Mouse (Mus musculus) heart, embryonic 13.5 days (tissue): ENCODE results near the gene Slc10a6. TPM values are rescaled to one million over a fixed set of nuclear protein-coding genes. Genes with fewer than 3 reads are reported as not detected.

Source experiments
- ATAC-seq: fragments of 200-750 bp; cut with Nextera tagmentation; 2 replicates; pipeline ENCODE4 v1.8.0; 2017; ENCODE audit warnings: moderate TSS enrichment; ENCODE audit not compliant: insufficient number of reproducible peaks, low FRiP score, low TSS enrichment; ENCODE audit errors: extremely low read depth
- H3K27ac ChIP-seq: fragments of 300-500 bp; sonication (generic); replicated peaks from 2 replicates; pipeline ENCODE4 v1.5.1; 2015; ENCODE audit warnings: moderate library complexity, mild to moderate bottlenecking, inconsistent platforms
- H3K27me3 ChIP-seq: fragments of 300-500 bp; sonication (generic); replicated peaks from 2 replicates; pipeline ENCODE4 v1.6.1; 2015; ENCODE audit warnings: mild to moderate bottlenecking, inconsistent platforms
- H3K36me3 ChIP-seq: fragments of 300-500 bp; sonication (generic); 2 replicates; pipeline ENCODE4 v1.6.1; 2015; ENCODE audit warnings: mild to moderate bottlenecking, inconsistent platforms
- H3K4me1 ChIP-seq: fragments of 300-500 bp; sonication (generic); 2 replicates; pipeline ENCODE4 v1.6.1; 2015; ENCODE audit warnings: inconsistent platforms
- H3K4me2 ChIP-seq: fragments of 300-500 bp; sonication (generic); 2 replicates; pipeline ENCODE4 v1.6.1; 2015; ENCODE audit warnings: inconsistent platforms, mild to moderate bottlenecking, moderate library complexity
- H3K4me3 ChIP-seq: fragments of 300-500 bp; sonication (generic); 2 replicates; pipeline ENCODE4 v1.5.1; 2015; ENCODE audit warnings: moderate library complexity, mild to moderate bottlenecking, inconsistent platforms
- H3K9ac ChIP-seq: fragments of 300-500 bp; sonication (generic); 2 replicates; pipeline ENCODE4 v1.6.1; 2015; ENCODE audit warnings: inconsistent platforms, mild to moderate bottlenecking, moderate library complexity
- H3K9me3 ChIP-seq: fragments of 300-500 bp; sonication (generic); 2 replicates; pipeline ENCODE4 v1.6.1; 2016; ENCODE audit warnings: inconsistent platforms
- WGBS: fragments of 180-500 bp; shearing (Covaris S2); methylation state at CpG from one replicate; pipeline ENCODE4 v1.1.7; 2015; ENCODE audit warnings: mixed read lengths; 5-methylcytosine and 5-hydroxymethylcytosine counted together
- polyA plus RNA-seq: library from polyadenylated mRNA; unstranded; fragments of >200 nt; fragmentation: Nextera tagmentation; extraction: Ambion mirVana; gene quantifications from 2 replicates; pipeline ENCODE4 v1.2.1, GENCODE M21; 2015

Slc10a6 gene
- polyA plus RNA-seq = 0.49 and 0.57 TPM in 2 replicates

DNA sequence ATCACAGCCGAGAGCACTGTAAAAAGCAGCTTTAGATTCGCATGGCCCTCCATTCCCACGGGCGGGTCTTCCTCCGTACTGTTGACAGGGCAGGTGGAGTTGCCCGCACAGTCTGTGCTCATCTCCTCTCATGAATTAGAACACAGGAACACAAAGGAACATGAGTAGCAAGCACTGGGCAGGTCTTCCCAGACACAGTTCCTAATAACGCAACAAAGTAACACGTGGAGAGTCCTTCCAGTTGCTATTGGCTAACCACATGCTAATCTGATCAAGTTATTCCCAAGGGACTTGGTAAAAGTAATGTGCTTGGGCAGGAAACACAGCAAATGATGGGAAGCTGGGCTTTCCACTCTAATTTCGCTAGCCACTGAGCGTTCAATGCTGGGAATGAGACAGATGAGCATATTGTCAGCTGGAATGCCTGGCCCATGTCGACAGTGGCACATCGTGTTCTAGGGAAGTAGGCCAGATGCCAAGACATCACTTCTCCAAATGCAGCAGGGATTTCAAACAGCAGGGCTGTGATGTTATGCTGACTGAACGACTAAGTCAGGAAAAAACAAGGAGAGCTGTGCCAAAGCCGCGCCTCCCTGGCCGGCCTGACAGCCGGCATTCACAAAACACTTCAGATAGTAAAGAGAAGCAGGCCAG, at the start of gene Slc10a6:
Gene Slc10a6, minus strand, starts transcription at position 293 of the 654 bp plus-strand sequence.
- Histone ChIP-seq H3K9me3 (no peaks in the 10 kb centered on the region), H3K4me3 (no peak within 1 kb of the TSS), H3K27ac (peak within 1 kb of the TSS; percentile 79), H3K9ac (no peak within 1 kb of the TSS; the same call in 1 of the 2 replicates), H3K27me3 (no peaks in the 10 kb centered on the region), H3K4me2 (peak within 1 kb of the TSS; percentile 48), H3K4me1 (peaks cover 39% of the 10 kb centered on the region), H3K36me3 (no peaks in the 10 kb centered on the region)
- ATAC-seq = peak; percentile 71; the same call in 1 of the 2 replicates
- 31% methylated on average over 17 of the region's 17 CpGs for WGBS

DNA sequence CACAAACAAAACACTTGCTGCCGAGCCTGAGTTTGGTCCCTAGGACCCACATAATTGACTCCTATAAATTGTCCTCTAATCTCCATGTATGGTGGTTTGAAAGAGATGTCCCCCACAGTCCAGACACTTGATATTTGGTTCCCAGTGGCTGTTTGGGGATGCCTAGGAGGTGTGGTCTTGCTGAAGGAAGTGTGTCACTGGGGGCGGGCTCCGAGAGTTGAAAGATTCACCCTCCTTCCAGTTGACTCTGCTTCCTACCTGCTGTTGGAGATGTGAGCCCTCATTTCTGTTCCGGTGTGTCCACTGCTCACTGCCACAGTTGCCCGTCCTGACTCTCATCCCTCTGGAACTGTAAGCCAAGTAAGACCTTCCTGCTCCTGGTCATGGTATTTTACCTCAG, 49.8 kb upstream of the Slc10a6 start:
- H3K9me3 ChIP-seq = no peaks in the 10 kb centered on the region
- no peak overlapping the region for H3K4me2 ChIP-seq
- no peak overlapping the region for H3K27ac ChIP-seq
- no peaks in the 10 kb centered on the region for H3K4me1 ChIP-seq
- WGBS = 81% methylated on average over 5 of the region's 5 CpGs
- H3K36me3 ChIP-seq = no peaks in the 10 kb centered on the region
- ATAC-seq = no peak
- no peak overlapping the region for H3K9ac ChIP-seq
- H3K4me3 ChIP-seq = no peak overlapping the region
- peaks cover 3% of the 10 kb centered on the region for H3K27me3 ChIP-seq

- Histone ChIP-seq H3K9me3 (no peaks in the 10 kb centered on the region), H3K27me3 (no peaks in the 10 kb centered on the region), H3K4me3 (no peak overlapping the region), H3K9ac (no peak overlapping the region), H3K36me3 (no peaks in the 10 kb centered on the region), H3K4me1 (no peaks in the 10 kb centered on the region), H3K27ac (no peak overlapping the region), H3K4me2 (no peak overlapping the region)
- ATAC-seq = no peak
- WGBS = 69% methylated on average over 6 of the region's 6 CpGs
Measured at GRCm38 (mm10) chr5:103677894-103678293, 48.7 kb upstream of the Slc10a6 start.

GRCm38 (mm10) chr5:103676289-103676881, 47.2 kb upstream of the Slc10a6 start:
- 81% methylated on average over 6 of the region's 6 CpGs for WGBS
- Histone ChIP-seq H3K27ac (no peak overlapping the region), H3K9ac (no peak overlapping the region), H3K4me2 (no peak overlapping the region), H3K4me1 (peaks cover 3% of the 10 kb centered on the region; the same call in 1 of the 2 replicates), H3K36me3 (no peaks in the 10 kb centered on the region), H3K9me3 (no peaks in the 10 kb centered on the region), H3K27me3 (no peaks in the 10 kb centered on the region), H3K4me3 (no peak overlapping the region)
- ATAC-seq = no peak

GRCm38 (mm10) chr5:103674482-103674881, 45.3 kb upstream of the Slc10a6 start:
- Histone ChIP-seq H3K9me3 (no peaks in the 10 kb centered on the region), H3K4me2 (no peak overlapping the region), H3K27me3 (no peaks in the 10 kb centered on the region), H3K9ac (no peak overlapping the region), H3K36me3 (no peaks in the 10 kb centered on the region), H3K27ac (no peak overlapping the region), H3K4me1 (peaks cover 7% of the 10 kb centered on the region; the same call in 1 of the 2 replicates), H3K4me3 (no peak overlapping the region)
- WGBS = 64% methylated on average over 6 of the region's 6 CpGs
- ATAC-seq = no peak

- no peaks in the 10 kb centered on the region for H3K9me3 ChIP-seq
- H3K4me1 ChIP-seq = peaks cover 7% of the 10 kb centered on the region; the same call in 1 of the 2 replicates
- H3K4me3 ChIP-seq = no peak overlapping the region
- no peak overlapping the region for H3K4me2 ChIP-seq
- 74% methylated on average over 4 of the region's 4 CpGs for WGBS
- H3K9ac ChIP-seq = no peak overlapping the region
- no peaks in the 10 kb centered on the region for H3K36me3 ChIP-seq
- no peak for ATAC-seq
- no peak overlapping the region for H3K27ac ChIP-seq
- no peaks in the 10 kb centered on the region for H3K27me3 ChIP-seq
Measured at GRCm38 (mm10) chr5:103673611-103674010, 44.4 kb upstream of the Slc10a6 start.

DNA sequence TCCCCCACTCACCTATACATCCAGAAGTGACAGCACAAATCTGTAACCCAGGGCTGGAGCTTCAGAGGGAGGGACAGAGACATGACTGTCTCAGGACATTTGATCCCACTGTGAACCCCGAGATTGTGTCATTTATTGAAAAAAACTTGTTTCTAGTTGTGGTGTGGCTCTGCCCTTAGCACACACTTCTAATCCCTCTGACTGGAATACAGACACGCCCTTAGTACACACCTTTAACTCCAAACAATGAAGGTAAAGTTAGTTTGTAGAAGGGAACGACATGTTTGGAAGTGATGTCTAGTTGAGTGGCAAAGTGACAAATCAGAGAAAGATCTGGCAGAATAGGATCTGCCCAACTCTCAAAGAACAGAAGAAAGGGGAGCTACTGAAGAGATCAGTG, 42.7 kb upstream of the Slc10a6 start:
- WGBS = 73% methylated on average over 3 of the region's 3 CpGs
- no peaks in the 10 kb centered on the region for H3K36me3 ChIP-seq
- no peaks in the 10 kb centered on the region for H3K27me3 ChIP-seq
- H3K9me3 ChIP-seq = no peaks in the 10 kb centered on the region
- no peak overlapping the region for H3K9ac ChIP-seq
- no peak for ATAC-seq
- H3K4me3 ChIP-seq = no peak overlapping the region
- peaks cover 7% of the 10 kb centered on the region; the same call in 1 of the 2 replicates for H3K4me1 ChIP-seq
- no peak overlapping the region for H3K4me2 ChIP-seq
- H3K27ac ChIP-seq = no peak overlapping the region

DNA sequence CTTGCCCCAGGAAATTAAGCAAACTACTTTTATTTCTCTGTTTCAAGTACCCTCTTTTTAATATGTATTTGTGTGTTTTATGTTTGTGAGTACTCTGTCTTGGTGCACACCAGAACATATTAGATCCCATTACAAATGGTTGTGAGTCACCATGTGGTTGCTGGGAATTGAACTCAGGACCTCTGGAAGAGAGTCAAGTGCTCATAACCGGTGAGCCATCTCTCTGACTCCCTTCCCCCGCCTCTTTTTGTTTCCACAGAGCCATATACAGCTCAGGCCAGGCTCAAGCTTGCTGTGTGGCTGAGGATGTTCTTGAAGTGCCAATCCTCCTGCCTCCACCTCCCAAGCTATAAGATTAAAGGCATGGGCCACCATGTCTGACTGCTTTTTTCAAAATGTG, 36.7 kb upstream of the Slc10a6 start:
- H3K9ac ChIP-seq = no peak overlapping the region
- ATAC-seq = no peak
- H3K4me1 ChIP-seq = no peaks in the 10 kb centered on the region
- no peak overlapping the region for H3K4me2 ChIP-seq
- H3K36me3 ChIP-seq = no peaks in the 10 kb centered on the region
- H3K4me3 ChIP-seq = no peak overlapping the region
- no peaks in the 10 kb centered on the region for H3K9me3 ChIP-seq
- H3K27ac ChIP-seq = no peak overlapping the region
- no peaks in the 10 kb centered on the region for H3K27me3 ChIP-seq
- WGBS = 75% methylated on average over 2 of the region's 2 CpGs

GRCm38 (mm10) chr5:103664932-103665331, 35.7 kb upstream of the Slc10a6 start:
- Histone ChIP-seq H3K4me2 (no peak overlapping the region), H3K4me1 (no peaks in the 10 kb centered on the region), H3K4me3 (no peak overlapping the region), H3K27me3 (no peaks in the 10 kb centered on the region; the same call in 1 of the 2 replicates), H3K27ac (no peak overlapping the region), H3K36me3 (no peaks in the 10 kb centered on the region), H3K9me3 (no peaks in the 10 kb centered on the region), H3K9ac (no peak overlapping the region)
- ATAC-seq = no peak
- WGBS = 70% methylated on average over 9 of the region's 9 CpGs

- no peak overlapping the region for H3K4me3 ChIP-seq
Measured at GRCm38 (mm10) chr5:103659571-103659970, 30.4 kb upstream of the Slc10a6 start.

GRCm38 (mm10) chr5:103658921-103659320, 29.7 kb upstream of the Slc10a6 start:
- Histone ChIP-seq H3K4me3 (no peak overlapping the region), H3K9ac (no peak overlapping the region), H3K27ac (no peak overlapping the region), H3K4me1 (peaks cover 2% of the 10 kb centered on the region; the same call in 1 of the 2 replicates), H3K27me3 (peaks cover 6% of the 10 kb centered on the region; the same call in 1 of the 2 replicates), H3K9me3 (no peaks in the 10 kb centered on the region), H3K36me3 (no peaks in the 10 kb centered on the region), H3K4me2 (no peak overlapping the region)
- WGBS = 65% methylated on average over 5 of the region's 5 CpGs
- no peak for ATAC-seq

More at GRCm38 (mm10) chr5:103659571-103659970, 30.4 kb upstream of the Slc10a6 start:
- Histone ChIP-seq H3K27ac (no peak overlapping the region), H3K4me2 (no peak overlapping the region), H3K4me1 (peaks cover 2% of the 10 kb centered on the region; the same call in 1 of the 2 replicates), H3K9ac (no peak overlapping the region), H3K9me3 (no peaks in the 10 kb centered on the region), H3K27me3 (peaks cover 6% of the 10 kb centered on the region; the same call in 1 of the 2 replicates), H3K36me3 (no peaks in the 10 kb centered on the region)
- no peak for ATAC-seq
- WGBS = 33% methylated on average over 3 of the region's 3 CpGs
